Mouse (Mus musculus): Measurements from ENCODE around the gene Tmem200c.

Tmem200c gene

DNA sequence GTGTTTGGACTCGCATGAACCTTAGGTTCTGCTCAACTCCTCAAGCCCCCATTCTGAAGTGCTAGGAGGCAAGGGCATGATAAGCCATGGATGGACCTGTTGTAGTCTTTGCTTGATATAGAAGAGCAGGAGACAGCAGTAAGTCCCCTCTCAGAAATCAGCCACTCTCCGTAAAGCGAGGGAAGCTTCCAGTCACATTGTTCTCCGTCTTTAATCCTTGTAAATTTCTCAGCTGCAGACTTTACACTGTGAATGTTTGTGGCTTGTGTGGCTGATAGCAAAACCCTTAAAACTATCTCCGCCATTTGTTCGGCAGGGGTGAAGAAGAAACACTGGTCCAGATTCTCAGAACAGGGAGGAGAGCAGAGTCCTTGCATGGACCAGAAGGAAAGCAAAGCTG, at the start of gene Tmem200c:
Gene Tmem200c, plus strand, starts transcription at position 301 of the 400 bp plus-strand sequence.
- no peaks in the 10 kb centered on the region for H3K27me3 ChIP-seq (ENCODE audit: control insufficient read depth, insufficient read depth, low read length, poor library complexity, severe bottlenecking)

DNA sequence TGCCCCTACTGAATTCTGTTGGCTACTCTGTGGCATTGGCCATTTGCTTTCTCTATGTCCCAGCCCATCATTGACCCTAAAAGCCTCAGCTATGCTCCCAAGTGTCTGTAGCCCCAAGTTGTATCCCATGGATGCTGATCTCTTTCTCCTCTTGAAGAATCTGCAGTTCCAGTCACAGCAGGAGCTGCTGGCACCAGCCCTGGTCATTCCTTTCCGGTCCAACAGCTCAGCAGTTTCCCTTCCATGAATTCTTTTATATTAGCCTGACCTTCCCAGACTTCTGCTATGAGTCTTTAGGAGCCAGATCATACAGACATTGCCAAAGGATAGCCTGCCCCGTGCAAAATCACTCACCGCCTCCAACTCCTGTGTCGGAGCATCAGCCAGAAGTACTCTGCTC, 32.7 kb upstream of the Tmem200c start:
- H3K36me3 ChIP-seq (ENCODE audit: control insufficient read depth, insufficient read depth, low read length, poor library complexity, severe bottlenecking) = no peaks in the 10 kb centered on the region
- no peak for DNase-seq (ENCODE audit: low read depth, low spot score)

More for the DNA sequence above, at the start of gene Tmem200c:
- DNase-seq (ENCODE audit: low read depth, low spot score) = no peak
- H3K36me3 ChIP-seq (ENCODE audit: control insufficient read depth, insufficient read depth, low read length, poor library complexity, severe bottlenecking) = no peaks in the 10 kb centered on the region

DNA sequence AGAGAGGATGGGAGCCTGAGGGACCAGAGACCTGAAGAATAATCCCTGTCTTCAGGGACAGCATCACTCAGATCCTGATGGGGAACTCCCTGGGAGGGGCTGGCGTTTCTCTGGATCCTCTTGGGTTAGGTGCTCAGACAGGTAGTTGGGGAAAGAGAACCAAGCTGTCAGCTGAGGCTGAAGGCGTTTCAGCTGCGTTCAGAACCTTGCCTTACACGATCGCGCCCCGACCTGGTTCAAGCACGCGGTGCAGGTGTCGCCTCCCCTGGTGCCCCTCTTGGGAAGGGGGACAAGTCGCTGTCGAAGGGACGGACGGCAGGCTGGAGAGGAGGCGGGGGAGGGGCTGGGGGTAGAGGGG, 10.2 kb downstream of the Tmem200c start:
- Histone ChIP-seq H3K36me3 (ENCODE audit: control insufficient read depth, insufficient read depth, low read length, poor library complexity, severe bottlenecking) (no peaks in the 10 kb centered on the region), H3K27me3 (ENCODE audit: control insufficient read depth, insufficient read depth, low read length, poor library complexity, severe bottlenecking) (no peaks in the 10 kb centered on the region)
- DNase-seq (ENCODE audit: low read depth, low spot score) = no peak

More for the DNA sequence above, 32.7 kb upstream of the Tmem200c start:
- no peaks in the 10 kb centered on the region for H3K27me3 ChIP-seq (ENCODE audit: control insufficient read depth, insufficient read depth, low read length, poor library complexity, severe bottlenecking)

- H3K36me3 ChIP-seq (ENCODE audit: control insufficient read depth, insufficient read depth, low read length, poor library complexity, severe bottlenecking) = no peaks in the 10 kb centered on the region
- no peak for DNase-seq (ENCODE audit: low read depth, low spot score)
- H3K27me3 ChIP-seq (ENCODE audit: control insufficient read depth, insufficient read depth, low read length, poor library complexity, severe bottlenecking) = no peaks in the 10 kb centered on the region
Measured at GRCm38 (mm10) chr17:68837013-68837858, 10.8 kb downstream of the Tmem200c start.

DNA sequence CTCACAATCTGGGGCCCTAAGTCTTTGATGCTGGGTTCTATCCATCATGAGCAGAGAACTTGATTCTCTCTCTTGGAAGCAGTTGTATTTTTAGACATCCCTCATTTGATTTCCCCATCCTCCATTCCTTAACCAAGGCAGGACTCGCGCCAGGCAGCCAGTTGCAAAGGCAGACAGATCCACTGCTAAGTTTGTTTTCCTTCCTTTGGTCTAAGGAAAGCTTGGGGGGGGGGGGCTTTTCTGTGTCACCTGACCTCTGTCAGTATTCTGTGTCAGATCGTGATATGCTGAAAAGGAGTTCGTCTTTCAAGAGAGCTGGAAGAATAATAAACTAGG, 11.4 kb downstream of the Tmem200c start:
- H3K36me3 ChIP-seq (ENCODE audit: control insufficient read depth, insufficient read depth, low read length, poor library complexity, severe bottlenecking) = no peaks in the 10 kb centered on the region

GRCm38 (mm10) chr17:68839888-68840571, 13.6 kb downstream of the Tmem200c start:
- no peak for DNase-seq (ENCODE audit: low read depth, low spot score)
- H3K36me3 ChIP-seq (ENCODE audit: control insufficient read depth, insufficient read depth, low read length, poor library complexity, severe bottlenecking) = no peaks in the 10 kb centered on the region
- no peaks in the 10 kb centered on the region for H3K27me3 ChIP-seq (ENCODE audit: control insufficient read depth, insufficient read depth, low read length, poor library complexity, severe bottlenecking)

More for the DNA sequence above, 11.4 kb downstream of the Tmem200c start:
- no peaks in the 10 kb centered on the region for H3K27me3 ChIP-seq (ENCODE audit: control insufficient read depth, insufficient read depth, low read length, poor library complexity, severe bottlenecking)
- DNase-seq (ENCODE audit: low read depth, low spot score) = no peak

- no peaks in the 10 kb centered on the region for H3K36me3 ChIP-seq (ENCODE audit: control insufficient read depth, insufficient read depth, low read length, poor library complexity, severe bottlenecking)
- DNase-seq (ENCODE audit: low read depth, low spot score) = no peak
- H3K27me3 ChIP-seq (ENCODE audit: control insufficient read depth, insufficient read depth, low read length, poor library complexity, severe bottlenecking) = no peaks in the 10 kb centered on the region
Measured at GRCm38 (mm10) chr17:68840572-68840939, 14.1 kb downstream of the Tmem200c start.

GRCm38 (mm10) chr17:68841097-68841891, 14.9 kb downstream of the Tmem200c start:
- no peak for DNase-seq (ENCODE audit: low read depth, low spot score)
- H3K36me3 ChIP-seq (ENCODE audit: control insufficient read depth, insufficient read depth, low read length, poor library complexity, severe bottlenecking) = no peaks in the 10 kb centered on the region
- H3K27me3 ChIP-seq (ENCODE audit: control insufficient read depth, insufficient read depth, low read length, poor library complexity, severe bottlenecking) = no peaks in the 10 kb centered on the region

GRCm38 (mm10) chr17:68841892-68842252, 15.4 kb downstream of the Tmem200c start:
- DNase-seq (ENCODE audit: low read depth, low spot score) = no peak
- H3K36me3 ChIP-seq (ENCODE audit: control insufficient read depth, insufficient read depth, low read length, poor library complexity, severe bottlenecking) = no peaks in the 10 kb centered on the region
- no peaks in the 10 kb centered on the region for H3K27me3 ChIP-seq (ENCODE audit: control insufficient read depth, insufficient read depth, low read length, poor library complexity, severe bottlenecking)

DNA sequence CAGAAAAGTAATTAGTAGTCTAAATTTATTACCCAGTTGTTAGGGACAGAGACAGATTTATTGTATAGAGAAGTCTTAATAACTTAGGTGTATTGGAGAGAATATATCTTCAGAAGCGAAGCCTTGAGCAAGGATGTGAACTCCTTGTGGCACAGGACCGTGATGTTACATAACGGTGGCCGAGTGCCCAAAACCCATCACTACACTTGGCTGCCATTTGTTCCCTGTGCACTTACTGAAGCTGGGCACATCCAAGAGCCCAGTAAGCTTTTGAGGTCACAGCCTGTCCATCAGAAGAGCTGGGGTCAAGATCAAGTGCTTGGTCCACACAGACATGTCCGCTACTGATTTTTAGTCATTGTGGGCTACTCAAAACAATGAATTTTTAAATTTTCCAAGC, 19.5 kb downstream of the Tmem200c start:
- no peak for DNase-seq (ENCODE audit: low read depth, low spot score)
- H3K36me3 ChIP-seq (ENCODE audit: control insufficient read depth, insufficient read depth, low read length, poor library complexity, severe bottlenecking) = no peaks in the 10 kb centered on the region
- H3K27me3 ChIP-seq (ENCODE audit: control insufficient read depth, insufficient read depth, low read length, poor library complexity, severe bottlenecking) = no peaks in the 10 kb centered on the region

GRCm38 (mm10) chr17:68848739-68849138, 22.3 kb downstream of the Tmem200c start:
- H3K36me3 ChIP-seq (ENCODE audit: control insufficient read depth, insufficient read depth, low read length, poor library complexity, severe bottlenecking) = no peaks in the 10 kb centered on the region
- DNase-seq (ENCODE audit: low read depth, low spot score) = no peak
- H3K27me3 ChIP-seq (ENCODE audit: control insufficient read depth, insufficient read depth, low read length, poor library complexity, severe bottlenecking) = no peaks in the 10 kb centered on the region

DNA sequence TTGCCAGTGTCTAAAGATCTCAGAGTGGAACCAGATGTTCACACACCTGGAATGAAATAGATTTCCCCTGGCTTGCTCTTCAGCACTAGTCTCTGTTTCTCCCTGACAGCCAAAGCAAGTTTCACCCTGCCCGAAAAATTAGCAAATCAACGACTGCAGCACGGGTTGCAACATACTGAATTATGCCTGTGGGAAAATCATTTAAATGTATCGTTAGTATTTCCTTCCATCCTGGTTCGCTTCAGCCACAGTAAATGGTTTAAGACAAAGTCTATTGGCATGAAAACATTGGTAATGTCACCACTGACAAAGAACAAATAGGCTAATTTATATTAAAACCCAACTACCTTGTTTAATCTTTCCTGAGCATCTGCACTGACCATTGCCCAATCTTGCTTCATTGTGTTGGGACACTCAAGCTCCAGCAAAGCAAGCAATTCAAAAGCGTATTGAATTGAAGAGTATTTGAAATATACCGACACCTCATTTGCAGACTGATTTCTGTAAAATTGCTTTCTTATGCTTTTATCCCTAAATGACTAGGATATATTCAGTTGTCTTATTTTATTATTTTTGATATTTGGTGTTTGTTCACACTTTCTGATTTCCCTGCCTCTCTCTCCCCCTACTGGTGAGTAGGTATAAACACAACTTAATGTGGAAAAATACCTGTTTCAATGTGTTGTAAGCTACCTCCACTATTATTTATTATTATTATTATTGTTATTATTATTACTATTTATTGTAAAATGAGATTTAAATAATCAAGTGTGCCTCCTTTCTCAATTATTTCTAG, 25.9 kb downstream of the Tmem200c start:
- Histone ChIP-seq H3K36me3 (ENCODE audit: control insufficient read depth, insufficient read depth, low read length, poor library complexity, severe bottlenecking) (no peaks in the 10 kb centered on the region), H3K27me3 (ENCODE audit: control insufficient read depth, insufficient read depth, low read length, poor library complexity, severe bottlenecking) (no peaks in the 10 kb centered on the region)
- DNase-seq (ENCODE audit: low read depth, low spot score) = no peak

- DNase-seq (ENCODE audit: low read depth, low spot score) = no peak
Measured at GRCm38 (mm10) chr17:68864175-68864574, 37.8 kb downstream of the Tmem200c start.

DNA sequence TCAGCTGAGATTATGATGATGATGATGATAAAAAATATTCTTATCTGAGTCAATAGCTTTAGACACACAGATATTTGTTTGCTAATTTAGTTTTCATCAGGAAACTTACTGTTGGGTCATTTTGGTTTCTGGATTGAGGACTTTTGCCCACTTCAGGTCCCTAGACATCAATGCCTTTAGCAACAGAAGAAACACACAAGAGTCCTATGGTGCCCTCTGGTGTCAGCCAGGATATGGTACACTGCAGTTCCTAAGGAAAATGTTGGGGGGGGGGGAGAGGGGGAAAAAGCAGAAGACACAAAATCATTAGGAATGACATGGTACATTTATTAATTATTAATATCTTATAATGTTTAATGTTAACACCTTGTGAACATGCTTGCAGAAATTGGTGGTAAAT, 42.0 kb downstream of the Tmem200c start:
- Histone ChIP-seq H3K27me3 (ENCODE audit: control insufficient read depth, insufficient read depth, low read length, poor library complexity, severe bottlenecking) (no peaks in the 10 kb centered on the region), H3K36me3 (ENCODE audit: control insufficient read depth, insufficient read depth, low read length, poor library complexity, severe bottlenecking) (no peaks in the 10 kb centered on the region)
- DNase-seq (ENCODE audit: low read depth, low spot score) = no peak

More at GRCm38 (mm10) chr17:68864175-68864574, 37.8 kb downstream of the Tmem200c start:
- H3K36me3 ChIP-seq (ENCODE audit: control insufficient read depth, insufficient read depth, low read length, poor library complexity, severe bottlenecking) = no peaks in the 10 kb centered on the region
- H3K27me3 ChIP-seq (ENCODE audit: control insufficient read depth, insufficient read depth, low read length, poor library complexity, severe bottlenecking) = no peaks in the 10 kb centered on the region

Measured in splenic B cell, adult 2 months (primary cell).